Mouse (Mus musculus): ENCODE data around the gene Tdrd6. TPM values are rescaled to one million over a fixed set of nuclear protein-coding genes. Genes with fewer than 3 reads are reported as not detected.

The Tdrd6 gene
- polyA plus RNA-seq, 1 experiment from 2014 or later = not detected

DNA sequence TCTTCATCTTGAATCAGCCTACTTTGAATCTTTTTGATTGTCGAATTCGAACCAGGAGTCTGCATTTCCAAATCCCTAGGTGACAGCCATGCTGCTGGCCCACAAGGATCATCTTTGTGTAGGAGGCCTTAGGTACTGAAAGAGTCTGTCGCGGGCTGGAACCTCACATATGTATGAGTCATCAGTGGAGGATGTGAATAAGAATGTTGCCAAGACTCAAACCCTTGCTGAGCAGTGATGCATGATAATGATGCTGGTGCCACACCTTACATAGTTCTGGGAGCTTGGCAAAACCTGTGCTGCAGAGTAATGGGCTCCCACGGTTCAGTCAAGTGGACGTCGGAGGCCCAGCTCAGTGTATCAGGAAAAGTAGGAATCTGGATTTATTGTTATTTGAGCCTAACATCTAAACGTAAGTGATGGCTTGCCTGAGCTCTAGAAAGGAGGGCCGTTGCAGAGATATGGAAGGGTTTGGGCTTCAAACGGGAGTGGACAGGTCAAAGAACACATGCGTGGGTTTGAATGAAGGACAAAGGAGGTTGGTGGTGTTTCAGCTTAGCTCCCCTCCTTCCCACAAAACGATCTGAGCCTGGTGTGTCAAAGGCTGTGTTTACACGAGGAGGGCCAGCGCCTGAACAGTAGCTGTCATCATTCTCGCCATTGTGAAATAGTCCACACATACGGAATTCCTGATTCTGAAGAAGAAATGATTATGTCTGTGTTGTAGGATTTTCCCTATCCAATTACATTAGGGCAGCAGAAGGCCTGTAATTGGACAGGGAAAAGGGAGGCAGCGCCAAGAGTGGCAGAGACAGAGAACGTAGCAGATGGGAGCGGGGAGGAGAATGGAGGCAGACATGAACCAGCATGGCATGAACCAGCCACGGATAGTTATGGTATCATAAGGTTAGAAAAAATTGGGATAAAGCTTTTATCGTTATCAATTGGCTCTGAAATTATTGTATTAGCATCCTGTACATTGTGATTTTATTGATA, 37.5 kb downstream of the Tdrd6 start:
- 75% methylated on average over 21 of the region's 21 CpGs for WGBS
- ATAC-seq (ENCODE audit: low read depth) = no peak
- no peak overlapping the region for H3K27ac ChIP-seq (ENCODE audit: low read length)
- no peaks in the 10 kb centered on the region for H3K4me1 ChIP-seq (replicated peaks; ENCODE audit: control insufficient read depth, insufficient read depth, low read length)
- no peak overlapping the region for H3K4me3 ChIP-seq (ENCODE audit: low read length)
- no peak overlapping the region for H3K4me2 ChIP-seq (ENCODE audit: low read depth, low read length)
- H3K9ac ChIP-seq (ENCODE audit: low read length) = no peak overlapping the region
- no peaks in the 10 kb centered on the region for H3K9me3 ChIP-seq (ENCODE audit: control insufficient read depth, low read length)
- H3K27me3 ChIP-seq (ENCODE audit: control insufficient read depth, insufficient read depth, low read depth, low read length) = no peaks in the 10 kb centered on the region
- no peaks in the 10 kb centered on the region for H3K36me3 ChIP-seq (ENCODE audit: control insufficient read depth, insufficient read depth, low read length)

DNA sequence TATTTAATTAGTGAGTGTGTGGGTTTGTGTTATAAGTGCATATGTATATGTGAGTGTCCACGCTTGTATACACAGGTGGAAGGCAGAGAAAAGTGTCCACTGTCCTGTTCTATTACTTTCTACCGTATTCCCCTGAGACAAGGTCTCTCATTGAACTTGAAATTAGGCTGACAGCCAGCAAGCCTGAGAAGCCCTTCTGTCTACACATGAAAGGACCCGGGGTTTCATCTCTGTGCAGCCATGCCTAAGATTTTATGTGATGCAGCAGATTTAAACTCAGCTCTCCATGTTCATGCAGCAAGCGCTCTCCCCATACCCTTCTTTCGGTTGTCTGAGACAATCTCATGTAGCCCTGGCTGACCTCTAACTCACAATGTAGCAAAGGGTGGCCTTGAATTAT, 39.6 kb downstream of the Tdrd6 start:
- H3K4me2 ChIP-seq (ENCODE audit: low read depth, low read length) = no peak overlapping the region
- 81% methylated on average over 5 of the region's 5 CpGs for WGBS
- ATAC-seq (ENCODE audit: low read depth) = no peak

DNA sequence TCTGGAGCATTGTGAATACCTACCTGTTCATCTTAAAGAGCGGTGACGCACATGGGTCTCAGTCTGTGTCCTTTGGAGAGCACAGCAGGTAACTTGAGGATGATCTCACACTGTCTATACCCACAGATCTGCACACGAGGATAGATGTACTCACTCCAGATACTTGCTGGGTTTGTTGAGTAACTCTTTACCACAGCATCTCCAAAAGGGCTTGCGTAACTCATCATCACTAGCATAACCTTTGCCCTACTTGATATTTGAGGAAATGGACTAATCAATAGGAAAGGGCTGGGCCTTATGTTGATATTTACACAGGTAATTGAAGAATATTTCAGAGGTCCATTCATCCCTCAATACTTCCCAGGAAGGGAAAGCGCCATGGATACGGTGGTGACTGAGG, 40.3 kb downstream of the Tdrd6 start:
- H3K36me3 ChIP-seq (ENCODE audit: control insufficient read depth, insufficient read depth, low read length) = no peaks in the 10 kb centered on the region
- 86% methylated on average over 6 of the region's 6 CpGs for WGBS

More for the DNA sequence above, 39.6 kb downstream of the Tdrd6 start:
- no peaks in the 10 kb centered on the region for H3K36me3 ChIP-seq (ENCODE audit: control insufficient read depth, insufficient read depth, low read length)
- no peaks in the 10 kb centered on the region for H3K27me3 ChIP-seq (ENCODE audit: control insufficient read depth, insufficient read depth, low read depth, low read length)
- no peak overlapping the region for H3K27ac ChIP-seq (ENCODE audit: low read length)
- H3K9ac ChIP-seq (ENCODE audit: low read length) = no peak overlapping the region
- H3K9me3 ChIP-seq (ENCODE audit: control insufficient read depth, low read length) = no peaks in the 10 kb centered on the region
- H3K4me3 ChIP-seq (ENCODE audit: low read length) = no peak overlapping the region
- no peaks in the 10 kb centered on the region for H3K4me1 ChIP-seq (replicated peaks; ENCODE audit: control insufficient read depth, insufficient read depth, low read length)

DNA sequence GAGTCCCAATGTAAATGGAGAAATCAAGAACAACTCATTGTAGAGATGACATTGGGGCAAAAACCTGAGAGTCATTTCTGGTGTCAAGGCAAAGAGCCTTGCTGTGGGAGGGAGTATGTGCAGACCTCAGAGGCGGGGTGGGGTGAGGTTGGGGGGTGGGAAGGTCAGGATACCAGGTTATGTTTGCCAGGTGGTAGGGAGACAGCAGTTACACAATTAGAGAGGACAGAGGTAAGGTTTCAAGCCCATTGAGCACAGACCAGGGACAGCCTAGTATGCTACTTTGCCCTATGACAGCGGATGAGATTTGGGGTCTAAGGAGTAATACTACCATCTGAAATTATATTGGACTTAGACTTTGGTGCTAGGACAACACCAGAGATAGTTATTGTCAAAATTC, 42.8 kb downstream of the Tdrd6 start:
- Histone ChIP-seq H3K27me3 (ENCODE audit: control insufficient read depth, insufficient read depth, low read depth, low read length) (no peaks in the 10 kb centered on the region), H3K27ac (ENCODE audit: low read length) (no peak overlapping the region)
- WGBS = 79% methylated on average over 2 of the region's 2 CpGs

More for the DNA sequence above, 40.3 kb downstream of the Tdrd6 start:
- Histone ChIP-seq H3K4me3 (ENCODE audit: low read length) (no peak overlapping the region), H3K4me1 (replicated peaks; ENCODE audit: control insufficient read depth, insufficient read depth, low read length) (no peaks in the 10 kb centered on the region), H3K9me3 (ENCODE audit: control insufficient read depth, low read length) (no peaks in the 10 kb centered on the region), H3K27ac (ENCODE audit: low read length) (no peak overlapping the region), H3K9ac (ENCODE audit: low read length) (no peak overlapping the region), H3K27me3 (ENCODE audit: control insufficient read depth, insufficient read depth, low read depth, low read length) (no peaks in the 10 kb centered on the region), H3K4me2 (ENCODE audit: low read depth, low read length) (no peak overlapping the region)
- ATAC-seq (ENCODE audit: low read depth) = no peak

DNA sequence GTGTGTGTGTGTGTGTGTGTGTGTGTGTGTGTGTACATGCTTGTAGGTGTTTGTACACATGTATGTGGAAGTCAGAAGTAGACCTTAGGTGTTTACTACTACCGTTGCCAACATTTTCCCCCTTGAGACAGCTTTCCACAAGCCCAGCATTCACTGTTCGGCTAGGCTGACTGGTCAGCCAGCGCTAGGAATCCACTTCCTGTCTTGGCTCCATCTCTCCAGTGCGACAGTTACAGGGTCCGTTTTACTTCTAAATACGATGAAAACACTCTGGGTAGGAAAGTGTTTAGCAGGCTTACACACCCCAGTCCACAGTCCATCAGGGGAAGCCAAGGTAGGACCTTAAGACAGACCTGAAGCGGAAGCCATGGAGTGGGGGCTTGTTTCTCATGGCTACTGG, 45.3 kb downstream of the Tdrd6 start:
- 49% methylated on average over 7 of the region's 7 CpGs for WGBS
- H3K4me2 ChIP-seq (ENCODE audit: low read depth, low read length) = no peak overlapping the region
- H3K4me1 ChIP-seq (replicated peaks; ENCODE audit: control insufficient read depth, insufficient read depth, low read length) = peaks cover 4% of the 10 kb centered on the region
- H3K9me3 ChIP-seq (ENCODE audit: control insufficient read depth, low read length) = no peaks in the 10 kb centered on the region
- ATAC-seq (ENCODE audit: low read depth) = no peak
- no peaks in the 10 kb centered on the region for H3K36me3 ChIP-seq (ENCODE audit: control insufficient read depth, insufficient read depth, low read length)
- no peak overlapping the region for H3K27ac ChIP-seq (ENCODE audit: low read length)
- H3K4me3 ChIP-seq (ENCODE audit: low read length) = no peak overlapping the region
- no peak overlapping the region for H3K9ac ChIP-seq (ENCODE audit: low read length)
- H3K27me3 ChIP-seq (ENCODE audit: control insufficient read depth, insufficient read depth, low read depth, low read length) = no peaks in the 10 kb centered on the region

More for the DNA sequence above, 42.8 kb downstream of the Tdrd6 start:
- no peak overlapping the region for H3K4me3 ChIP-seq (ENCODE audit: low read length)
- H3K4me2 ChIP-seq (ENCODE audit: low read depth, low read length) = no peak overlapping the region
- no peak for ATAC-seq (ENCODE audit: low read depth)
- no peaks in the 10 kb centered on the region for H3K4me1 ChIP-seq (replicated peaks; ENCODE audit: control insufficient read depth, insufficient read depth, low read length)
- no peaks in the 10 kb centered on the region for H3K9me3 ChIP-seq (ENCODE audit: control insufficient read depth, low read length)
- H3K36me3 ChIP-seq (ENCODE audit: control insufficient read depth, insufficient read depth, low read length) = no peaks in the 10 kb centered on the region
- H3K9ac ChIP-seq (ENCODE audit: low read length) = no peak overlapping the region

DNA sequence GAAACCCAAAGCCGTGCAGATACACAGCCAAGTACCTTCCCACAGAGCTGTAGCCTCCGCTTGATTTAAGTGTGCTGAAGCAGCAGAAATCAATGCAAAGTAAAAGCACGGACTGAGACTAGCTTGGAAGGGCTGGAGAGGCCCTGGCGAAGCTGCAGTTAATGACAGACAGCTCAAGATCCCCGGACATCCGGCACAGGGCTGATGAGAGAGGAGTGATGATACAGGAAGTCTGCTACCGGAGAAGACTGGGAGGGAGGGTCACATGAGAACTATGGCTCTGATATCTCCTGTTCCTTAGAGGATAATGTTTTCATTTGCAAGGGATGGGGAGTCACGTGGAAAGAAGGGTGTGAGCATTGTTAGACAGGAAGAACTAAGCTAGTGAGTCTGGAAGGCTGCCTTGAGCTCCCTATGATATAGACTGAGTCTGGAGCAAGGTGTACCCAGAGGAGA, 49.1 kb downstream of the Tdrd6 start:
- no peak overlapping the region for H3K27ac ChIP-seq (ENCODE audit: low read length)
- H3K27me3 ChIP-seq (ENCODE audit: control insufficient read depth, insufficient read depth, low read depth, low read length) = no peaks in the 10 kb centered on the region
- 20% methylated on average over 8 of the region's 8 CpGs for WGBS
- no peaks in the 10 kb centered on the region for H3K36me3 ChIP-seq (ENCODE audit: control insufficient read depth, insufficient read depth, low read length)
- H3K4me2 ChIP-seq (ENCODE audit: low read depth, low read length) = peak overlapping the region; percentile 20; the same call in 1 of the 2 replicates
- H3K4me1 ChIP-seq (replicated peaks; ENCODE audit: control insufficient read depth, insufficient read depth, low read length) = peaks cover 4% of the 10 kb centered on the region
- ATAC-seq (ENCODE audit: low read depth) = peak; percentile 43; the same call in 1 of the 2 replicates
- H3K9me3 ChIP-seq (ENCODE audit: control insufficient read depth, low read length) = no peaks in the 10 kb centered on the region
- H3K9ac ChIP-seq (ENCODE audit: low read length) = no peak overlapping the region
- no peak overlapping the region for H3K4me3 ChIP-seq (ENCODE audit: low read length)

DNA sequence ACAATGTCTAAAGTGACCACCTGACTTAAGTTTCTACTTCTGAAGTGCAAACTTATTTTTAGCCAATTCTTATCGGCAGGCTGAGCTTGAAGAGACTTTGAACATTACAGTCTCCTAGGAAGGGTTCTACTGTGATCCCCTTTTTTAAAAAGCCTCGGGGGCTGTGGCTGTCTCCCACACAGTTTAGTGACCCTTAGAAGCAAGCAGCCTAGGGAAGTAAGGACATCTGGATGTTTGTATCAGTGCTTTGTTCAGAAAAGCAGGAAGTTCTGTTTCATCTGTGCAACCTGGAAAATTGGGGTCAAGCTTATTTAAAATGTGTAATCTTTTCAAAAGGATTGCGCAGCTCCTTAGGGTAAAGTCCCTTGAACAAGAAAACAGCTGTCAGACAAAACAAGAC, 49.6 kb downstream of the Tdrd6 start:
- Histone ChIP-seq H3K4me1 (replicated peaks; ENCODE audit: control insufficient read depth, insufficient read depth, low read length) (peaks cover 4% of the 10 kb centered on the region), H3K9ac (ENCODE audit: low read length) (no peak overlapping the region), H3K36me3 (ENCODE audit: control insufficient read depth, insufficient read depth, low read length) (no peaks in the 10 kb centered on the region), H3K4me2 (ENCODE audit: low read depth, low read length) (no peak overlapping the region), H3K4me3 (ENCODE audit: low read length) (no peak overlapping the region), H3K27me3 (ENCODE audit: control insufficient read depth, insufficient read depth, low read depth, low read length) (no peaks in the 10 kb centered on the region), H3K9me3 (ENCODE audit: control insufficient read depth, low read length) (no peaks in the 10 kb centered on the region), H3K27ac (ENCODE audit: low read length) (no peak overlapping the region)
- WGBS = 30% methylated on average over 3 of the region's 3 CpGs
- no peak for ATAC-seq (ENCODE audit: low read depth)

DNA sequence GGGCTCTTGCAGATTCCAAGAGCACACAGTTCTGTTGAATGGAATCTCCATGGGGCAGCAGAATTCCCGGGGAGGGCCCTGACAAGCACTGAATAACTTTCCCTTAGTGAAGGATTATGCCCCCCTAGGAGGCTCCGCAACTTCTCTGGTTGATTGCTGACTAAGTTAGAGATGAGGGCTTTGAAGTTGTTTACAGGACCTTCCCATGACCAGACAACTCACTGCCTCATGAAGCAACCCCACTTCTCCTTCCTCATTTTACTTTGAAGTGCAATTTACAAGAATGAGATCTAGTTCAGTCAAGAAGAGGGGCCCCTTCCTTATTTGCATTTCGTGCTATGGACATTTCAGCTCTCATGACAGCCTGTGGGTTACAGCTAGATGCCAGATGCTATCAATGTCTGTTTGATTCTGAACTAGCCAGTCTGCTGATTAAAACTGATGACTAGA, 56.5 kb downstream of the Tdrd6 start:
- H3K4me3 ChIP-seq (ENCODE audit: low read length) = no peak overlapping the region
- H3K27ac ChIP-seq (ENCODE audit: low read length) = no peak overlapping the region
- H3K36me3 ChIP-seq (ENCODE audit: control insufficient read depth, insufficient read depth, low read length) = no peaks in the 10 kb centered on the region
- 0 out of 2 replicates have a peak, but pooled peaks cover 2% of the 10 kb centered on the region for H3K4me1 ChIP-seq (replicated peaks; ENCODE audit: control insufficient read depth, insufficient read depth, low read length)
- ATAC-seq (ENCODE audit: low read depth) = no peak
- H3K9me3 ChIP-seq (ENCODE audit: control insufficient read depth, low read length) = no peaks in the 10 kb centered on the region
- H3K9ac ChIP-seq (ENCODE audit: low read length) = no peak overlapping the region
- no peaks in the 10 kb centered on the region for H3K27me3 ChIP-seq (ENCODE audit: control insufficient read depth, insufficient read depth, low read depth, low read length)
- no peak overlapping the region for H3K4me2 ChIP-seq (ENCODE audit: low read depth, low read length)
- WGBS = 37% methylated on average over 3 of the region's 3 CpGs

DNA sequence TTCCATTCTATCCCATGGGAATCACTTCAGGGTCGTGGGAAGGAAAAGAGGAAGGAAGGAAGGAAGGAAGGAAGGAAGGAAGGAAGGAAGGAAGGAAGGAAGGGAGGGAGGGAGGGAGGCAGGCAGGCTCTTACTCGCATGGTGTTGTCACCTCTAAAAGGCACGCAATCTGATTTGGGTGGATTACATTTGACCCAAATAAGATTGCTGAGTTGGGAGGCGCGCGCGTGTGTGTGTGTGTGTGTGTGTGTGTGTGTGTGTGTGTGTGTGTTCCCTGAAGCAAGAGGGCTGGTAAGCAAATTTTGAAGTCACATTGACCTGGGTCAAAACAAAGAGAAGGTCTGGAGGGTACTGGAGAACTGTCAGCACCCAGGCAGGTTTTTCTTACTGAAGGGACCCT, 60.8 kb downstream of the Tdrd6 start:
- no peak overlapping the region for H3K4me2 ChIP-seq (ENCODE audit: low read depth, low read length)

More for the DNA sequence above, 60.8 kb downstream of the Tdrd6 start:
- Histone ChIP-seq H3K9me3 (ENCODE audit: control insufficient read depth, low read length) (no peaks in the 10 kb centered on the region), H3K9ac (ENCODE audit: low read length) (no peak overlapping the region), H3K4me1 (replicated peaks; ENCODE audit: control insufficient read depth, insufficient read depth, low read length) (peaks cover 5% of the 10 kb centered on the region; the same call in 1 of the 2 replicates), H3K4me3 (ENCODE audit: low read length) (no peak overlapping the region), H3K27me3 (ENCODE audit: control insufficient read depth, insufficient read depth, low read depth, low read length) (no peaks in the 10 kb centered on the region), H3K36me3 (ENCODE audit: control insufficient read depth, insufficient read depth, low read length) (no peaks in the 10 kb centered on the region), H3K27ac (ENCODE audit: low read length) (no peak overlapping the region)
- WGBS = 58% methylated on average over 7 of the region's 7 CpGs
- no peak for ATAC-seq (ENCODE audit: low read depth)
